Mouse (Mus musculus): ENCODE measurements around the gene Zfp667. TPM values are rescaled to one million over a fixed set of nuclear protein-coding genes. Genes with fewer than 3 reads are reported as not detected.
"Not testable (repeated sequence)": the region's sequence is repeated elsewhere in the genome, so short reads cannot be mapped to it uniquely, and the experiment has no call there.

Gene Zfp667
- total RNA-seq, 2 experiments from 2014 or later, result 12.4 to 12.5 TPM

DNA sequence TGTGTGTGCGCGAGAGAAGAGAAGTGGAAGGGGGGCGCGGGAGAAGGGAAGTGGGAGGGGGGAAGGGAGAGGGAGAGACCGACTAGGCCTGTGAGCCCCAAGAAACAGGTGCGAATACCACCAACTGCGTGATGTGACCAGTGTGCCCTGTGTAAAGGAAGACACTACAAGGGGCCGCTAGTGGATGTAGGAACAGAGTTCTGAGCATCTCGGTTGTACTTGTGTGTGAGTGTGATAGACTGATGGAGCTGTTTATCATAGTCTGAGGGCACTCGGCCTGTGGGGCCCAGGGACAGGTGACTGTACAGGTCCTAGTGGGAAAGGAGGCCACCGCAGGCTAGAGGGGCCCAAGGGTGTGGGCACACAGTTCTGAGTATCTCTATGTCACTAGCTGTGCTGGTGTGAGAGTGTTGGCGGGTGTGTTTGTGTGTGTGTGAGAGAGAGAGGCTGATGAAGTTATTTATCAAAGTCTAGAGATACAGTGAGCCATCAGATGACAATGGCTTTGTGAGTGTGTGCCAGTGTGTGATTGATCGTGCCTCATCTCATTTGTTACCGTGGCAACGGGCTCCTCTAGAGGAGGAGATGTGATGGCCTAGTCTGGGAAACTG lies 647 bp downstream of the Zfp667 start:
- peak; percentile 26 to 40 for DNase-seq (ENCODE audit: extremely low spot score in 1 of 2, low spot score in 2 of 2)
- intact Hi-C loops (cut with DNase I), result loop anchor here (10.0 kb wide), 1 partner anchor 152 kb away; no protein-coding TSS in a partner anchor

- intact Hi-C loops (cut with DNase I); DNase-seq (ENCODE audit: extremely low spot score in 1 of 2, low spot score in 2 of 2): not testable (repeated sequence)
Measured at GRCm38 (mm10) chr7:6291121-6291520, 4.7 kb downstream of the Zfp667 start.

GRCm38 (mm10) chr7:6300796-6301195 lies 14.4 kb downstream of the Zfp667 start:
- intact Hi-C loops (cut with DNase I); DNase-seq (ENCODE audit: extremely low spot score in 1 of 2, low spot score in 2 of 2): not testable (repeated sequence)

DNA sequence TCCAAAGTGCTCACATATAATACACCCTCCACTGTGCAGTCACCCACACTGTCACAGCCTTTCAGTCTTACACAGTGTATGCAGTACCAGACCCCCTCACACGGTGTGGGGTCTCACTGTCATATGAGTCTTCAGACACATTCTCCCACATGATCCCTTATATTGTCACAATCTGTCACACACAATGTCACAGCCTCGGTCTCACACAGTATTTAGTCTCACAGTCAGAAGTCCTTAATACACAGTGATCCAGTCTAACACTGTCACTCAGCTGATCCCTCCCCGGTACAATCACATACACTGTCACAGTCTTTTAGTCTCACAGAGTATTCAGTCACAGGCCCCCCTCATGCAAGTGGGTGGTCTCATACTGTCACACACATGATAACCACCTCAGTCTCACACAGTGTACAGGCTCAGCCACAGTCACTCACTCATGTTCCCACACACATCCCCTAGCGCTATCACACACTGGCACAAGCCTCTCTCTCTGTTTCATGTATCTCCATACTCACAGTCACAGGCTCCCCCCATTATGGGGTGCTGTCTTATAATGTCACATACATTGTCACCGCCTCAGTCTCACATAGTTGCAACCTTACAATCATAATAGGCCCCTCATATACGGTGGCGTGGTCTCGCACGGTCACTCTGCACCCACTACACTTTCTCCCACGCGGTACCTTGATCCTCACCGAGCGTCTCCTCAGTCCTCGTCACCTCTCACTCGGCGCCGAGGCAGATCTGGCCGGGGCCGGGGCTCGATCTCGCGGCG lies 44.3 kb downstream of the Zfp667 start:
- intact Hi-C loops (cut with DNase I), result no loop called here
- peak in 1 of 2 experiments; percentile 36 for DNase-seq (ENCODE audit: extremely low spot score in 1 of 2, low spot score in 2 of 2)

GRCm38 (mm10) chr7:6331233-6331956 lies 45.0 kb downstream of the Zfp667 start, which contains the start of gene Zfp583:
TSS of gene Zfp583 (minus strand) at chr7:6331285.
- peak; percentile 78 to 94 for DNase-seq (ENCODE audit: extremely low spot score in 1 of 2, low spot score in 2 of 2)
- intact Hi-C loops (cut with DNase I), result no loop called here

GRCm38 (mm10) chr7:6339865-6340264 lies 53.5 kb downstream of the Zfp667 start:
- intact Hi-C loops (cut with DNase I), result no loop called here
- DNase-seq (ENCODE audit: extremely low spot score in 1 of 2, low spot score in 2 of 2), result no peak

DNA sequence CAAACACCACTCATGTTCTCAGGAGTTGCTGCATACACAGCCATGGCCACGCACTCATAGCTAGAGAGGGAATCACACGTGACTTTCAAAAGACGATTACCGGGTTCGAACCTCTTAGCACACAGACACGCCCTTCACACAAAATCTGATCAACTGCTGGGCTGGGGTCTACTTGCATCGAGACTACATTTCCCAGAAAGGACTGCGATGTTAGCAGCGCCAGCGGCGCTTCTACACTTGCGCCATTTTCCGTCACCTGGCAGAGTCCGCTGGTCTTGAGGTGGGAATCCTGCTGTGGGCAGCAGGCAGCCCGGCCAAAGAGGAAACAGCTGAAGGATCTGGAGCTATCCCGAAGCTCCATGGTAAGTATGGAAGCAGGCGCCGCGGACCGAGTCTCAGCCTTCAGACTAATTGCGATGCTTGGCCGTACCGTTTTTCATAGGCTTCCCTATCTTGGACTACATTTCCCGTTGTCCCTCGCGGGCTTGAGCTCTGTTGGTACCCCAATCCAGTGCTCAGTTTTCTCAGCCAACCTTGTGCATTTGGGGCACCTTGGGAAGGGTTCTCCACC lies 57.2 kb downstream of the Zfp667 start, which contains the start of gene Gm3854:
TSS of gene Gm3854 (plus strand) at position 259 of the 571 bp plus-strand sequence.
- intact Hi-C loops (cut with DNase I), result no loop called here
- DNase-seq (ENCODE audit: extremely low spot score in 1 of 2, low spot score in 2 of 2), result peak; percentile 73 to 75

DNA sequence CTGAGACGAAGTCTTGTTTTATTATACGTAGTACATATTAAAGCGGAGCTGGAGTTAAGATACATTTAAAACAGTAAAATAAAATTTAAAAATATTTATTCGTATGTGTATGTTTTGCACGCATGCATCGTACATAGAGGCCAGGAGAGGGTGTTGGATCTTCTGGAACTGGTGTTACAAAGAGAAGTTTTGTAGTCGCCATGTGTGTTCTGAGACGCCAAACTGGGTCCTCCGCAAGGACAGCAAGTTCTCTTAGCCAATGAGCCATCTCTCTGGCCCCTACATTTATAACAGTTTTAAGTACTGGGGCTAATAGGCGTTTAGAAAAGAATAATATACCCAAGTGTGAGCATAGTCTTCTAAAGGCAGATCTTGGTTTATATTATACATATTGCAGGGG lies 57.7 kb downstream of the Zfp667 start:
- intact Hi-C loops (cut with DNase I), result no loop called here
- DNase-seq (ENCODE audit: extremely low spot score in 1 of 2, low spot score in 2 of 2), result no peak

Other genes starting within 250 kb of the Zfp667 start
- not detected for gene Nlrp4c, start 241.4 kb upstream of the Zfp667 start, total RNA-seq (2021)
- gene Zfp787, start 130.6 kb upstream of the Zfp667 start, total RNA-seq (2021), result 10 to 100 TPM; 26.1 to 27.2 TPM
- 10 to 100 TPM; 54.8 to 64.3 TPM for gene Zfp444, start 114.4 kb upstream of the Zfp667 start, total RNA-seq (2021)
- gene Galp, start 89.5 kb upstream of the Zfp667 start, total RNA-seq (2021), result not detected
- gene Zscan5b, start 64.3 kb upstream of the Zfp667 start, total RNA-seq (2021), result not detected
- not detected for gene Epp13, start 33.9 kb upstream of the Zfp667 start, total RNA-seq (2021)
- 10 to 100 TPM; 14.0 to 15.7 TPM for gene Zfp583, start 44.7 kb downstream of the Zfp667 start, total RNA-seq (2021)
- gene Gm3854, start 57.2 kb downstream of the Zfp667 start, total RNA-seq (2021), result 1 to 10 TPM; 8.1 to 8.6 TPM
- gene Zfp78, start 76.7 kb downstream of the Zfp667 start, total RNA-seq (2021), result 1 to 10 TPM; 4.6 to 5.5 TPM
- 10 to 100 TPM in 1 of 2 experiments, 1 to 10 TPM in 1; 8.9 to 10.2 TPM for gene Zfp28, start 96.7 kb downstream of the Zfp667 start, total RNA-seq (2021)
- 10 to 100 TPM; 14.7 to 15.7 TPM for gene Smim17, start 112.1 kb downstream of the Zfp667 start, total RNA-seq (2021)
- under 1 TPM; 0.28 to 0.34 TPM for gene Gm20715, start 123.7 kb downstream of the Zfp667 start, total RNA-seq (2021)
- 1 to 10 TPM in 1 of 2 experiments, under 1 TPM in 1; 0.86 to 1.4 TPM for gene Olfr1344, start 152.1 kb downstream of the Zfp667 start, total RNA-seq (2021)
- gene Olfr1336, start 169.6 kb downstream of the Zfp667 start, total RNA-seq (2021), result not detected
- not detected for gene Olfr1346, start 180.5 kb downstream of the Zfp667 start, total RNA-seq (2021)
- gene Olfr5, start 200.4 kb downstream of the Zfp667 start, total RNA-seq (2021), result not detected
- not detected for gene Olfr1347, start 213.2 kb downstream of the Zfp667 start, total RNA-seq (2021)
- gene Olfr1348, start 222.2 kb downstream of the Zfp667 start, total RNA-seq (2021), result not detected
- not detected for gene Olfr1349, start 236.4 kb downstream of the Zfp667 start, total RNA-seq (2021)

Data from left cerebral cortex, postnatal 10 days (tissue).